Comparison of ENCODE assay signal across 8 mouse cellular contexts in the genomic region with DNA sequence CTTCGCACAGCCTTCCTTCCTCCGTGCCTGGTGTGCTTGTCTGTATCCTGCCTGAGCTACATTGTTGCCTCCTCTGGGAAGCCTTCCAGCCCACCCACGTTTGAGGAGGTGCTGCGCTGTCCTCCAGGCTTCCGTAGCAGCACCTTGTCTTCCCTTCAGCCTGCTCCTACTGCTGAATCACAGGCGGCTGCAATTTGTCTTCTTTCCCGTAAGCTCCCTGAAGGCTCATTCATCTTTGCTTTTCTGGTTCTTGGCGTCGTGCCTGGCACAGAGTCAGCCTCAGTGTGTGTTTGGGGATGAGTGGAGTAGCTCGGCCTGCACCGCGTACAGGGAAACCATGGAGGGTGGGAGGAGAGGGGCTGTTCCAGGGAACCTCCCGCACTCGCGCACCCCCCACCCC. TPM values are rescaled to one million over a fixed set of nuclear protein-coding genes. Genes with fewer than 3 reads are reported as not detected.
DNase-seq lines count a peak whose midpoint lies in the region; ATAC-seq and TF ChIP-seq lines count a peak whose summit lies in the region.

No protein-coding gene starts in this region.

- ATAC-seq in forebrain, postnatal 0 days = no peak

- WGBS in forebrain, postnatal 0 days = 13% methylated on average over 15 of the region's 15 CpGs

- no peaks in the 10 kb centered on the region for H3K27me3 ChIP-seq in forebrain, postnatal 0 days (ENCODE audit: insufficient read depth, low read length)

- no peak overlapping the region for H3K4me2 ChIP-seq in forebrain, postnatal 0 days (ENCODE audit: low read depth)

- DNase-seq in cerebellum, adult 18-20 months = peak; percentile 64 to 66
- no peak for DNase-seq in cerebellum, adult 9-10 months
- peak; percentile 28 to 29 for DNase-seq in lung, adult 18-20 months
- DNase-seq in lung, postnatal 10 days = no peak
- DNase-seq in frontal cortex, adult 2 months (ENCODE audit: extremely low spot score in 1 of 2, low spot score in 1 of 2) = peak; percentile 81 to 88
- peak; percentile 92 for DNase-seq in right cerebral cortex, adult 18-20 months
- no peak for DNase-seq in retina, embryonic 14.5 days (ENCODE audit: low spot score)
- DNase-seq in forebrain, postnatal 0 days = no peak

- no peak overlapping the region for H3K27ac ChIP-seq in forebrain, postnatal 0 days (ENCODE audit: low read depth, low read length)

- H3K9ac ChIP-seq in forebrain, postnatal 0 days = no peak overlapping the region

- H3K36me3 ChIP-seq in forebrain, postnatal 0 days (ENCODE audit: insufficient read depth) = no peaks in the 10 kb centered on the region

- H3K4me3 ChIP-seq in forebrain, postnatal 0 days (ENCODE audit: low read depth, low read length) = no peak overlapping the region

- H3K9me3 ChIP-seq in forebrain, postnatal 0 days (ENCODE audit: low read length) = no peaks in the 10 kb centered on the region

- no peak for TF ChIP-seq CTCF in forebrain, postnatal 0 days (IDR thresholded peaks at IDR 0.05; ENCODE audit: low read depth)

- H3K4me1 ChIP-seq in forebrain, postnatal 0 days (ENCODE audit: insufficient read depth) = peaks cover 5% of the 10 kb centered on the region

RNA-seq across cellular contexts. Expression of gene Zdhhc22, which starts 12.4 kb away (rescaled TPM):
- polyA plus RNA-seq in frontal cortex, adult 2 months (2012; rRNA removed) = 35.4 and 41.3 TPM in 2 replicates
- 10.7 and 12.5 TPM in 2 replicates for total RNA-seq in forebrain, postnatal 0 days (2014; rRNA removed)
- 12.3 and 21.7 TPM in 2 replicates for polyA plus RNA-seq in forebrain, postnatal 0 days (2015; fragmentation: Nextera tagmentation; extraction: Ambion mirVana)

RNA-seq across cellular contexts. Expression of gene Cipc, which starts 31.0 kb away (rescaled TPM):
- 76.1 and 78.2 TPM in 2 replicates for polyA plus RNA-seq in frontal cortex, adult 2 months (2012; rRNA removed)
- 53.1 and 62.9 TPM in 2 replicates for total RNA-seq in forebrain, postnatal 0 days (2014; rRNA removed)
- polyA plus RNA-seq in forebrain, postnatal 0 days (2015; fragmentation: Nextera tagmentation; extraction: Ambion mirVana) = 28.4 and 38.1 TPM in 2 replicates

RNA-seq across cellular contexts. Expression of gene Tmem63c, which starts 43.3 kb away (rescaled TPM):
- polyA plus RNA-seq in frontal cortex, adult 2 months (2012; rRNA removed) = 26.0 and 31.8 TPM in 2 replicates
- 20.1 and 21.8 TPM in 2 replicates for total RNA-seq in forebrain, postnatal 0 days (2014; rRNA removed)
- 6.6 and 8.5 TPM in 2 replicates for polyA plus RNA-seq in forebrain, postnatal 0 days (2015; fragmentation: Nextera tagmentation; extraction: Ambion mirVana)

Comparison
In these comparisons a context has a peak if more than half of its experiments do, and no peak if none do; other contexts are left out.
1. DNase-seq: peak in cerebellum, adult 18-20 months (2 of 2), lung, adult 18-20 months (2 of 2), frontal cortex, adult 2 months (2 of 2) and right cerebral cortex, adult 18-20 months (single experiment); none in cerebellum, adult 9-10 months (single experiment), lung, postnatal 10 days (single experiment), retina, embryonic 14.5 days (single experiment) and forebrain, postnatal 0 days (single experiment).